Mouse (Mus musculus): ENCODE results near the gene Rsph3b.
"Not testable (repeated sequence)": the region's sequence is repeated elsewhere in the genome, so short reads cannot be mapped to it uniquely, and the experiment has no call there.

- TF ChIP-seq POLR2A (IDR thresholded peaks at IDR 0.05; ENCODE audit: borderline replicate concordance, control insufficient read depth, low read depth, low read length); CTCF (IDR thresholded peaks at IDR 0.05; ENCODE audit: control insufficient read depth, insufficient read depth, low read length): not testable (repeated sequence)
These were observed 317 bp upstream of the Rsph3b start for GRCm38 (mm10) chr17:6948769-6949228.
